Mouse (Mus musculus) megakaryocyte progenitor cell, adult 5-6 weeks (primary cell): ENCODE data around the gene Vmn1r139. TPM values are rescaled to one million over a fixed set of nuclear protein-coding genes. Genes with fewer than 3 reads are reported as not detected.
"Not testable (repeated sequence)": the region's sequence is repeated elsewhere in the genome, so short reads cannot be mapped to it uniquely, and the experiment has no call there.

Experiments
- ATAC-seq: replicated peaks from 2 replicates; pipeline ENCODE4 v1.8.0; 2016; ENCODE audit warnings: mild to moderate bottlenecking, moderate TSS enrichment, inconsistent platforms; ENCODE audit not compliant: poor library complexity
- total RNA-seq, 2 experiments: library from RNA; stranded (forward) in 1 of 2; stranded (reverse) in 1 of 2; fragments of 157-497, 149-512 nt in 1 of 2; fragments of 200-1000 nt in 1 of 2; gene quantifications; 2 replicates each; pipeline versions ENCODE4 v1.2.3 to v1.2.4; 2015 to 2017

The Vmn1r139 gene
- total RNA-seq (2015) (not detected in 2 replicates), total RNA-seq (2017) (not detected in 2 replicates)

GRCm38 (mm10) chr7:22068757-22069156 is at the start of gene Vmn1r139:
Gene Vmn1r139 (plus strand): TSS chr7:22069057.
- ATAC-seq: not testable (repeated sequence)

GRCm38 (mm10) chr7:22028797-22029196 is 40.1 kb upstream of the Vmn1r139 start, which contains the start of gene Vmn1r138:
Gene Vmn1r138 (minus strand): TSS chr7:22028897.
- ATAC-seq: not testable (repeated sequence)

- ATAC-seq: not testable (repeated sequence)
Measured at GRCm38 (mm10) chr7:22056205-22056604, 12.7 kb upstream of the Vmn1r139 start, which contains the start of gene Gm6176. Gene Gm6176 (minus strand): TSS chr7:22056305.

- ATAC-seq: not testable (repeated sequence)
Measured at GRCm38 (mm10) chr7:22118145-22118544, 49.3 kb downstream of the Vmn1r139 start, which contains the start of gene Gm16451. Gene Gm16451 (minus strand): TSS chr7:22118245.

- not testable (repeated sequence) for ATAC-seq
Measured at GRCm38 (mm10) chr7:22134641-22135040, 65.8 kb downstream of the Vmn1r139 start, which contains the start of gene Gm10666. Gene Gm10666 (minus strand): TSS chr7:22134741.

Other genes with a start within 250 kb of the Vmn1r139 start
- gene Vmn1r135, start 236.7 kb upstream of the Vmn1r139 start, total RNA-seq (2015): not detected in 2 replicates
- gene Vmn1r135, start 236.7 kb upstream of the Vmn1r139 start, total RNA-seq (2017): not detected in 2 replicates
- gene Gm5725, start 224.8 kb upstream of the Vmn1r139 start, total RNA-seq (2015): not detected in 2 replicates
- gene Gm5725, start 224.8 kb upstream of the Vmn1r139 start, total RNA-seq (2017): not detected in 2 replicates
- not detected in 2 replicates for gene Gm5891, start 147.8 kb upstream of the Vmn1r139 start, total RNA-seq (2015)
- gene Gm5891, start 147.8 kb upstream of the Vmn1r139 start, total RNA-seq (2017): not detected in 2 replicates
- not detected in 2 replicates for gene Vmn1r137, start 74.5 kb upstream of the Vmn1r139 start, total RNA-seq (2015)
- gene Vmn1r137, start 74.5 kb upstream of the Vmn1r139 start, total RNA-seq (2017): not detected in 2 replicates
- not detected in 2 replicates for gene Vmn1r138, start 40.2 kb upstream of the Vmn1r139 start, total RNA-seq (2015)
- gene Vmn1r138, start 40.2 kb upstream of the Vmn1r139 start, total RNA-seq (2017): not detected in 2 replicates
- gene Gm6176, start 12.8 kb upstream of the Vmn1r139 start, total RNA-seq (2015): not detected in 2 replicates
- not detected in 2 replicates for gene Gm6176, start 12.8 kb upstream of the Vmn1r139 start, total RNA-seq (2017)
- gene Gm16451, start 49.2 kb downstream of the Vmn1r139 start, total RNA-seq (2015): not detected in 2 replicates
- gene Gm16451, start 49.2 kb downstream of the Vmn1r139 start, total RNA-seq (2017): not detected in 2 replicates
- not detected in 2 replicates for gene Gm10666, start 65.7 kb downstream of the Vmn1r139 start, total RNA-seq (2015)
- gene Gm10666, start 65.7 kb downstream of the Vmn1r139 start, total RNA-seq (2017): not detected in 2 replicates
- not detected in 2 replicates for gene Vmn1r142, start 95.0 kb downstream of the Vmn1r139 start, total RNA-seq (2015)
- gene Vmn1r142, start 95.0 kb downstream of the Vmn1r139 start, total RNA-seq (2017): not detected in 2 replicates
- gene Vmn1r143, start 120.3 kb downstream of the Vmn1r139 start, total RNA-seq (2015): not detected in 2 replicates
- gene Vmn1r143, start 120.3 kb downstream of the Vmn1r139 start, total RNA-seq (2017): not detected in 2 replicates
- gene Gm8653, start 132.2 kb downstream of the Vmn1r139 start, total RNA-seq (2015): not detected in 2 replicates
- gene Gm8653, start 132.2 kb downstream of the Vmn1r139 start, total RNA-seq (2017): not detected in 2 replicates
- gene Gm8453, start 160.4 kb downstream of the Vmn1r139 start, total RNA-seq (2015): not detected in 2 replicates
- gene Gm8453, start 160.4 kb downstream of the Vmn1r139 start, total RNA-seq (2017): not detected in 2 replicates